Mouse (Mus musculus) stomach, embryonic 15.5 days (tissue): ENCODE measurements around the gene Rnf43. TPM values are rescaled to one million over a fixed set of nuclear protein-coding genes. Genes with fewer than 3 reads are reported as not detected.

ENCODE experiments used
- ATAC-seq: fragments of 200-750 bp; cut with Nextera tagmentation; 2 replicates; pipeline ENCODE4 v1.8.0; 2017; ENCODE audit warnings: low read depth, moderate number of reproducible peaks, moderate TSS enrichment; ENCODE audit not compliant: insufficient read depth, low FRiP score
- H3K27ac ChIP-seq: fragments of 300-500 bp; sonication (generic); 2 replicates; pipeline ENCODE4 v1.5.1; 2015; ENCODE audit warnings: mild to moderate bottlenecking, inconsistent platforms
- H3K27me3 ChIP-seq: fragments of 300-500 bp; sonication (generic); replicated peaks from 2 replicates; pipeline ENCODE4 v1.6.1; 2015; ENCODE audit warnings: inconsistent platforms
- H3K36me3 ChIP-seq: fragments of 300-500 bp; sonication (generic); 2 replicates; pipeline ENCODE4 v1.6.1; 2015; ENCODE audit warnings: inconsistent platforms
- H3K4me1 ChIP-seq: fragments of 300-500 bp; sonication (generic); 2 replicates; pipeline ENCODE4 v1.6.1; 2015; ENCODE audit warnings: inconsistent platforms
- H3K4me2 ChIP-seq: fragments of 300-500 bp; sonication (generic); 2 replicates; pipeline ENCODE4 v1.6.1; 2015; ENCODE audit warnings: mild to moderate bottlenecking, inconsistent platforms
- H3K4me3 ChIP-seq: fragments of 300-500 bp; sonication (generic); replicated peaks from 2 replicates; pipeline ENCODE4 v1.5.1; 2015; ENCODE audit warnings: inconsistent platforms
- H3K9ac ChIP-seq: fragments of 300-500 bp; sonication (generic); 2 replicates; pipeline ENCODE4 v1.6.1; 2015; ENCODE audit warnings: inconsistent platforms
- H3K9me3 ChIP-seq: fragments of 300-500 bp; sonication (generic); 2 replicates; pipeline ENCODE4 v1.6.1; 2016; ENCODE audit warnings: inconsistent platforms
- WGBS: fragments of 180-500 bp; shearing (Covaris S2); methylation state at CpG from one replicate; pipeline ENCODE4 v1.1.7; 2015; 5-methylcytosine and 5-hydroxymethylcytosine counted together
- polyA plus RNA-seq: library from polyadenylated mRNA; unstranded; fragments of >200 nt; fragmentation: Nextera tagmentation; extraction: Ambion mirVana; gene quantifications from 2 replicates; pipeline ENCODE4 v1.2.1, GENCODE M21; 2015

Rnf43 gene
- polyA plus RNA-seq, 1 experiment from 2014 or later = 14.0 TPM

GRCm38 (mm10) chr11:87762702-87763385 lies 100.3 kb downstream of the Rnf43 start:
- Histone ChIP-seq H3K27ac (no peak overlapping the region), H3K27me3 (peaks cover 64% of the 10 kb centered on the region), H3K4me2 (peak overlapping the region; percentile 93), H3K9me3 (no peaks in the 10 kb centered on the region), H3K4me3 (peak overlapping the region; percentile 49; the same call in 1 of the 2 replicates), H3K36me3 (no peaks in the 10 kb centered on the region), H3K9ac (no peak overlapping the region), H3K4me1 (peaks cover 16% of the 10 kb centered on the region)
- no peak for ATAC-seq
- 56% methylated on average over 12 of the region's 12 CpGs for WGBS

GRCm38 (mm10) chr11:87763511-87763987 lies 101.0 kb downstream of the Rnf43 start:
- H3K4me2 ChIP-seq = peak overlapping the region; percentile 93
- peaks cover 16% of the 10 kb centered on the region for H3K4me1 ChIP-seq
- 5% methylated on average over 17 of the region's 17 CpGs for WGBS
- no peaks in the 10 kb centered on the region for H3K36me3 ChIP-seq
- peak; percentile 47 for ATAC-seq
- peaks cover 64% of the 10 kb centered on the region for H3K27me3 ChIP-seq
- H3K27ac ChIP-seq = no peak overlapping the region
- peak overlapping the region; percentile 49 for H3K4me3 ChIP-seq
- H3K9me3 ChIP-seq = no peaks in the 10 kb centered on the region
- no peak overlapping the region for H3K9ac ChIP-seq

- H3K27me3 ChIP-seq = peaks cover 64% of the 10 kb centered on the region
- peak overlapping the region; percentile 26 for H3K9ac ChIP-seq
- under 1% methylated on average over 65 of the region's 65 CpGs for WGBS
- no peaks in the 10 kb centered on the region for H3K9me3 ChIP-seq
- ATAC-seq = peak; percentile 7; the same call in 1 of the 2 replicates
- no peak overlapping the region for H3K27ac ChIP-seq
- peaks cover 16% of the 10 kb centered on the region for H3K4me1 ChIP-seq
- peak overlapping the region; percentile 49 for H3K4me3 ChIP-seq
- peak overlapping the region; percentile 93 for H3K4me2 ChIP-seq
- H3K36me3 ChIP-seq = no peaks in the 10 kb centered on the region
These were observed 101.7 kb downstream of the Rnf43 start for GRCm38 (mm10) chr11:87763988-87764876.

- Histone ChIP-seq H3K4me2 (no peak overlapping the region), H3K4me3 (no peak overlapping the region), H3K4me1 (peaks cover 10% of the 10 kb centered on the region), H3K27ac (no peak overlapping the region), H3K36me3 (no peaks in the 10 kb centered on the region), H3K9ac (no peak overlapping the region), H3K27me3 (peaks cover 26% of the 10 kb centered on the region), H3K9me3 (no peaks in the 10 kb centered on the region)
- WGBS = 87% methylated on average over 4 of the region's 4 CpGs
- no peak for ATAC-seq
These were observed 106.2 kb downstream of the Rnf43 start for GRCm38 (mm10) chr11:87768745-87769144.

- no peak overlapping the region for H3K4me3 ChIP-seq
- H3K9me3 ChIP-seq = no peaks in the 10 kb centered on the region
- no peak for ATAC-seq
- WGBS = 56% methylated on average over 3 of the region's 3 CpGs
- peaks cover 5% of the 10 kb centered on the region; the same call in 1 of the 2 replicates for H3K27me3 ChIP-seq
- no peak overlapping the region for H3K4me2 ChIP-seq
- no peaks in the 10 kb centered on the region for H3K36me3 ChIP-seq
- no peak overlapping the region for H3K9ac ChIP-seq
- no peaks in the 10 kb centered on the region for H3K4me1 ChIP-seq
- no peak overlapping the region for H3K27ac ChIP-seq
These were observed 108.5 kb downstream of the Rnf43 start for GRCm38 (mm10) chr11:87770989-87771388.

- Histone ChIP-seq H3K9ac (no peak overlapping the region), H3K36me3 (no peaks in the 10 kb centered on the region), H3K4me3 (no peak overlapping the region), H3K9me3 (no peaks in the 10 kb centered on the region), H3K27ac (no peak overlapping the region), H3K27me3 (no peaks in the 10 kb centered on the region), H3K4me2 (no peak overlapping the region), H3K4me1 (0 out of 2 replicates have a peak, but pooled peaks cover under 1% of the 10 kb centered on the region)
- ATAC-seq = no peak
- 86% methylated on average over 3 of the region's 3 CpGs for WGBS
These were observed 109.8 kb downstream of the Rnf43 start for GRCm38 (mm10) chr11:87772354-87772753.

GRCm38 (mm10) chr11:87778100-87778765 lies 115.7 kb downstream of the Rnf43 start:
- peaks cover 16% of the 10 kb centered on the region for H3K4me1 ChIP-seq
- peak overlapping the region; percentile 87 for H3K4me2 ChIP-seq
- WGBS = 6% methylated on average over 32 of the region's 32 CpGs
- ATAC-seq = peak; percentile 86
- H3K9me3 ChIP-seq = no peaks in the 10 kb centered on the region
- H3K9ac ChIP-seq = peak overlapping the region; percentile 46; the same call in 1 of the 2 replicates
- no peaks in the 10 kb centered on the region for H3K27me3 ChIP-seq
- H3K36me3 ChIP-seq = no peaks in the 10 kb centered on the region
- H3K27ac ChIP-seq = no peak overlapping the region
- peak overlapping the region; percentile 44 for H3K4me3 ChIP-seq

GRCm38 (mm10) chr11:87778915-87779314 lies 116.4 kb downstream of the Rnf43 start:
- no peak overlapping the region for H3K27ac ChIP-seq
- WGBS = 40% methylated on average over 12 of the region's 12 CpGs
- H3K27me3 ChIP-seq = no peaks in the 10 kb centered on the region
- peak overlapping the region; percentile 44; the same call in 1 of the 2 replicates for H3K4me3 ChIP-seq
- no peaks in the 10 kb centered on the region for H3K36me3 ChIP-seq
- no peak for ATAC-seq
- peak overlapping the region; percentile 87 for H3K4me2 ChIP-seq
- peaks cover 16% of the 10 kb centered on the region for H3K4me1 ChIP-seq
- no peak overlapping the region for H3K9ac ChIP-seq
- no peaks in the 10 kb centered on the region for H3K9me3 ChIP-seq

- H3K4me2 ChIP-seq = no peak overlapping the region
These were observed 116.9 kb downstream of the Rnf43 start for GRCm38 (mm10) chr11:87779392-87779791.

GRCm38 (mm10) chr11:87780130-87780529 lies 117.6 kb downstream of the Rnf43 start:
- no peaks in the 10 kb centered on the region for H3K27me3 ChIP-seq

More at GRCm38 (mm10) chr11:87779392-87779791, 116.9 kb downstream of the Rnf43 start:
- ATAC-seq = no peak
- no peak overlapping the region for H3K9ac ChIP-seq
- H3K36me3 ChIP-seq = no peaks in the 10 kb centered on the region
- peaks cover 16% of the 10 kb centered on the region for H3K4me1 ChIP-seq
- 82% methylated on average over 4 of the region's 4 CpGs for WGBS
- H3K4me3 ChIP-seq = no peak overlapping the region
- no peak overlapping the region for H3K27ac ChIP-seq
- H3K27me3 ChIP-seq = no peaks in the 10 kb centered on the region
- no peaks in the 10 kb centered on the region for H3K9me3 ChIP-seq

More at GRCm38 (mm10) chr11:87780130-87780529, 117.6 kb downstream of the Rnf43 start:
- Histone ChIP-seq H3K36me3 (no peaks in the 10 kb centered on the region), H3K4me1 (peaks cover 16% of the 10 kb centered on the region), H3K4me2 (no peak overlapping the region), H3K27ac (no peak overlapping the region), H3K9me3 (no peaks in the 10 kb centered on the region), H3K4me3 (no peak overlapping the region), H3K9ac (no peak overlapping the region)
- 82% methylated on average over 8 of the region's 8 CpGs for WGBS
- no peak for ATAC-seq
